Mouse (Mus musculus) hindbrain, embryonic 14.5 days (tissue): ENCODE measurements around the gene Acap2. TPM values are rescaled to one million over a fixed set of nuclear protein-coding genes. Genes with fewer than 3 reads are reported as not detected.

Experiments
- ATAC-seq: fragments of 200-750 bp; cut with Nextera tagmentation; 2 replicates; pipeline ENCODE4 v1.8.0; 2017; ENCODE audit warnings: moderate number of reproducible peaks, mild to moderate bottlenecking, moderate TSS enrichment, moderate library complexity; ENCODE audit not compliant: low FRiP score
- DNase-seq: peaks from one replicate; pipeline ENCODE4 v3.0.0-alpha.2; 2015; ENCODE audit warnings: low spot score
- H3K27ac ChIP-seq: fragments of 300-500 bp; sonication (generic); 2 replicates; pipeline ENCODE4 v1.5.1; 2014; ENCODE audit warnings: mild to moderate bottlenecking, moderate library complexity
- H3K27me3 ChIP-seq: fragments of 300-500 bp; sonication (generic); 2 replicates; pipeline ENCODE4 v1.6.1; 2014; ENCODE audit warnings: mild to moderate bottlenecking, low read length, mixed read lengths; ENCODE audit not compliant: control insufficient read depth, insufficient read depth
- H3K36me3 ChIP-seq: fragments of 300-500 bp; sonication (generic); replicated peaks from 2 replicates; pipeline ENCODE4 v1.6.1; 2014; ENCODE audit not compliant: control insufficient read depth, insufficient read depth
- H3K4me1 ChIP-seq: fragments of 300-500 bp; sonication (generic); replicated peaks from 2 replicates; pipeline ENCODE4 v1.6.1; 2014; ENCODE audit warnings: antibody characterized with exemption, low read length, mixed read lengths; ENCODE audit not compliant: control insufficient read depth, insufficient read depth
- H3K4me2 ChIP-seq: fragments of 300-500 bp; sonication (generic); replicated peaks from 2 replicates; pipeline ENCODE4 v1.6.1; 2014; ENCODE audit warnings: mild to moderate bottlenecking, moderate library complexity
- H3K4me3 ChIP-seq: fragments of 300-500 bp; sonication (generic); replicated peaks from 2 replicates; pipeline ENCODE4 v1.5.1; 2014; ENCODE audit warnings: mild to moderate bottlenecking, low read length
- H3K9ac ChIP-seq: fragments of 300-500 bp; sonication (generic); 2 replicates; pipeline ENCODE4 v1.6.1; 2014
- H3K9me3 ChIP-seq: fragments of 300-500 bp; sonication (generic); 2 replicates; pipeline ENCODE4 v1.6.1; 2016; ENCODE audit warnings: low read length; ENCODE audit not compliant: control insufficient read depth
- WGBS: fragments of 180-500 bp; shearing (Covaris S2); extraction: QIAGEN DNeasy Blood & Tissue Kit; methylation state at CpG from one replicate; pipeline ENCODE4 v1.1.7; 2014; 5-methylcytosine and 5-hydroxymethylcytosine counted together
- polyA plus RNA-seq: library from polyadenylated mRNA; unstranded; fragments of >200 nt; fragmentation: Nextera tagmentation; extraction: Ambion mirVana; gene quantifications from 2 replicates; pipeline ENCODE4 v1.2.1, GENCODE M21; 2014

The Acap2 gene
- polyA plus RNA-seq, 1 experiment from 2014 or later, result 15.8 TPM

GRCm38 (mm10) chr16:31182576-31182975 lies 18.5 kb downstream of the Acap2 start:
- Histone ChIP-seq H3K27ac (no peak overlapping the region), H3K4me2 (no peak overlapping the region), H3K27me3 (no peaks in the 10 kb centered on the region), H3K9me3 (no peaks in the 10 kb centered on the region), H3K4me1 (peaks cover 15% of the 10 kb centered on the region), H3K36me3 (no peaks in the 10 kb centered on the region), H3K9ac (no peak overlapping the region), H3K4me3 (no peak overlapping the region)
- ATAC-seq, result no peak
- WGBS, result 73% methylated on average over 9 of the region's 9 CpGs
- no peak for DNase-seq

- Histone ChIP-seq H3K36me3 (no peaks in the 10 kb centered on the region), H3K4me1 (peaks cover 15% of the 10 kb centered on the region; the same call in 1 of the 2 replicates), H3K27ac (no peak overlapping the region), H3K27me3 (no peaks in the 10 kb centered on the region), H3K4me3 (no peak overlapping the region), H3K4me2 (no peak overlapping the region), H3K9ac (no peak overlapping the region), H3K9me3 (no peaks in the 10 kb centered on the region)
- no peak for DNase-seq
- WGBS, result 84% methylated on average over 8 of the region's 8 CpGs
- ATAC-seq, result no peak
Measured at GRCm38 (mm10) chr16:31180843-31181242, 20.2 kb downstream of the Acap2 start.

- H3K9ac ChIP-seq, result no peak overlapping the region
- H3K36me3 ChIP-seq, result no peaks in the 10 kb centered on the region
- ATAC-seq (no peak), DNase-seq (no peak)
- H3K27me3 ChIP-seq, result no peaks in the 10 kb centered on the region
- no peaks in the 10 kb centered on the region for H3K9me3 ChIP-seq
- no peak overlapping the region for H3K27ac ChIP-seq
- H3K4me2 ChIP-seq, result no peak overlapping the region
- 61% methylated on average over 5 of the region's 5 CpGs for WGBS
- H3K4me1 ChIP-seq, result peaks cover 15% of the 10 kb centered on the region; the same call in 1 of the 2 replicates
- H3K4me3 ChIP-seq, result no peak overlapping the region
Measured at GRCm38 (mm10) chr16:31179384-31179783, 21.7 kb downstream of the Acap2 start.

- DNase-seq (no peak), ATAC-seq (no peak)
- Histone ChIP-seq H3K9me3 (no peaks in the 10 kb centered on the region), H3K4me2 (no peak overlapping the region), H3K36me3 (no peaks in the 10 kb centered on the region), H3K27me3 (no peaks in the 10 kb centered on the region), H3K4me3 (no peak overlapping the region), H3K4me1 (no peaks in the 10 kb centered on the region), H3K9ac (no peak overlapping the region), H3K27ac (no peak overlapping the region)
- 83% methylated on average over 9 of the region's 9 CpGs for WGBS
Measured at GRCm38 (mm10) chr16:31174880-31175638, 26.0 kb downstream of the Acap2 start.

- WGBS, result 97% methylated on average over 3 of the region's 3 CpGs
- Histone ChIP-seq H3K4me1 (peaks cover 5% of the 10 kb centered on the region; the same call in 1 of the 2 replicates), H3K36me3 (no peaks in the 10 kb centered on the region), H3K9me3 (no peaks in the 10 kb centered on the region), H3K27me3 (no peaks in the 10 kb centered on the region), H3K27ac (no peak overlapping the region), H3K4me2 (no peak overlapping the region), H3K9ac (no peak overlapping the region), H3K4me3 (no peak overlapping the region)
- no peak for ATAC-seq
- DNase-seq, result no peak
Measured at GRCm38 (mm10) chr16:31172229-31172628, 28.8 kb downstream of the Acap2 start.

GRCm38 (mm10) chr16:31171418-31171817 lies 29.6 kb downstream of the Acap2 start:
- H3K4me1 ChIP-seq, result peaks cover 5% of the 10 kb centered on the region; the same call in 1 of the 2 replicates
- ATAC-seq (no peak), DNase-seq (no peak)
- no peaks in the 10 kb centered on the region for H3K27me3 ChIP-seq
- H3K9ac ChIP-seq, result no peak overlapping the region
- H3K36me3 ChIP-seq, result no peaks in the 10 kb centered on the region
- H3K9me3 ChIP-seq, result no peaks in the 10 kb centered on the region
- no peak overlapping the region for H3K27ac ChIP-seq
- H3K4me2 ChIP-seq, result no peak overlapping the region
- no peak overlapping the region for H3K4me3 ChIP-seq

GRCm38 (mm10) chr16:31170297-31170696 lies 30.7 kb downstream of the Acap2 start:
- H3K36me3 ChIP-seq, result no peaks in the 10 kb centered on the region
- H3K9ac ChIP-seq, result no peak overlapping the region
- ATAC-seq (no peak), DNase-seq (no peak)
- H3K4me1 ChIP-seq, result peaks cover 14% of the 10 kb centered on the region
- H3K4me3 ChIP-seq, result no peak overlapping the region
- WGBS, result 92% methylated on average over 8 of the region's 8 CpGs
- H3K27ac ChIP-seq, result no peak overlapping the region
- no peaks in the 10 kb centered on the region for H3K27me3 ChIP-seq
- H3K4me2 ChIP-seq, result no peak overlapping the region
- no peaks in the 10 kb centered on the region for H3K9me3 ChIP-seq

GRCm38 (mm10) chr16:31169596-31169995 lies 31.4 kb downstream of the Acap2 start:
- Histone ChIP-seq H3K27me3 (no peaks in the 10 kb centered on the region), H3K4me2 (no peak overlapping the region), H3K4me3 (no peak overlapping the region), H3K27ac (no peak overlapping the region), H3K9me3 (no peaks in the 10 kb centered on the region), H3K9ac (no peak overlapping the region), H3K4me1 (peaks cover 14% of the 10 kb centered on the region), H3K36me3 (no peaks in the 10 kb centered on the region)
- DNase-seq (no peak), ATAC-seq (no peak)

- no peaks in the 10 kb centered on the region for H3K36me3 ChIP-seq
- no peak overlapping the region for H3K4me2 ChIP-seq
- H3K9me3 ChIP-seq, result no peaks in the 10 kb centered on the region
- no peak overlapping the region for H3K27ac ChIP-seq
- peaks cover 14% of the 10 kb centered on the region for H3K4me1 ChIP-seq
- WGBS, result 51% methylated on average over 7 of the region's 7 CpGs
- no peaks in the 10 kb centered on the region for H3K27me3 ChIP-seq
- no peak overlapping the region for H3K9ac ChIP-seq
- ATAC-seq (no peak), DNase-seq (no peak)
- H3K4me3 ChIP-seq, result no peak overlapping the region
Measured at GRCm38 (mm10) chr16:31167934-31168333, 33.1 kb downstream of the Acap2 start.
